Mouse (Mus musculus): ENCODE measurements around the gene Clic5. TPM values are rescaled to one million over a fixed set of nuclear protein-coding genes. Genes with fewer than 3 reads are reported as not detected.

The Clic5 gene
- polyA plus RNA-seq, 1 experiment from 2014 or later: 0.22 TPM

DNA sequence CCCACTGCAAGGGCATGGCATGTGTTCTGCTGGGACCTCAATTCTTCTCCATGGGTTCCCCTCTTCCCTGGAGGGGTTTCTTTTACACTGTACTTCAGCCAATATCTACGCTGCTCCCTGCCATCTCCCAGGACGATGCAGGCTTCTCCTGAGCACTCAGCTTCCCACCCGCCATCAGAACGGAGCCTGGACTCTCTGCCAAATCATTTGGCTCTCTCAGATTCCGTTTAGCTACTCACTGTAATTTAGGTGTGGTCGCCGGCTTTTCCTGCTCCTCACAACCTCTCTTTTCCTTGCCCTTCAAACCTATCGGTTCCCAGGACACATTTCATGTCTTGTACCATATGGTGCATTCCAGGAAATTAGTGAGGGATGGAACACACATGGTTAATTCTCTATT lies 66.3 kb downstream of the Clic5 start:
- TF ChIP-seq CTCF (IDR thresholded peaks at IDR 0.05): no peak
- POLR2A ChIA-PET: no interaction called here
- no peaks in the 10 kb centered on the region for H3K27me3 ChIP-seq
- in situ Hi-C loops (cut with MboI; ENCODE audit: low pct_unique_long_range_greater_than_20kb): loop anchor here (5.0 kb wide), 2 partner anchors 102 to 177 kb away; partner anchors contain the start of gene Enpp5
- DNase-seq (ENCODE audit: low read depth, low spot score): no peak
- CTCF ChIA-PET: interaction anchor here (1.7 kb wide), 1 partner anchor 97 kb away, joined by 7 read pairs; no protein-coding TSS in a partner anchor
- ATAC-seq: no peak

DNA sequence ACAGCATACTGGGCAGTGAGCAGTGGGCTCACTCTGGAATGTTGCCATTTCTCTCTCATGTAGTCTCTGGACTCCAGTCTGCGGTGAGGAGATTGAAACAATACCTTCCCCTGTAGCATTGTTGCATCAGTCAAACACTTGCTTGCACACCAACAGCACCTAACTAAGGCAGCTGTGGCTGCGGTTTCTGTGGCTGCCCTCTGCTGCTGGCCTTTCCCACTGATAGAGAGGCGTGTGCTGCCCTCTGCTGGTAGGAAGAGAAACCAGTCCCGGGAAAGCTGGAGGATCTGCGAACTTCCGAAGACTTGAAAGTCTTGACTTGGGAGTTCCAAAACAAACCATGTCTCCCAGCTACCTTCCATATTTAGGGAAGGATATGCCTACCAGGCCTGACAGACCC lies 68.2 kb downstream of the Clic5 start:
- H3K27me3 ChIP-seq: no peaks in the 10 kb centered on the region
- in situ Hi-C loops (cut with MboI; ENCODE audit: low pct_unique_long_range_greater_than_20kb): loop anchor here (5.0 kb wide), 2 partner anchors 104 to 179 kb away; partner anchors contain the start of gene Enpp5
- TF ChIP-seq CTCF (IDR thresholded peaks at IDR 0.05): peak; percentile 93
- ATAC-seq (no peak), DNase-seq (ENCODE audit: low read depth, low spot score) (peak; percentile 37)
- ChIA-PET CTCF (interaction anchor here (0.7 to 2.1 kb wide), 17 partner anchors 12 to 1021 kb away, joined by 3 to 12 read pairs (median 4); no protein-coding TSS in a partner anchor), POLR2A (no interaction called here)

GRCm38 (mm10) chr17:44259245-44259644 lies 70.9 kb downstream of the Clic5 start:
- in situ Hi-C loops (cut with MboI; ENCODE audit: low pct_unique_long_range_greater_than_20kb): loop anchor here (5.0 kb wide), 2 partner anchors 107 to 182 kb away; partner anchors contain the start of gene Enpp5
- POLR2A ChIA-PET: no interaction called here
- CTCF ChIA-PET: interaction anchor here (1.0 kb wide), 1 partner anchor 98 kb away, joined by 3 read pairs; no protein-coding TSS in a partner anchor
- DNase-seq (ENCODE audit: low read depth, low spot score) (no peak), ATAC-seq (no peak)
- TF ChIP-seq CTCF (IDR thresholded peaks at IDR 0.05): peak; percentile 50
- no peaks in the 10 kb centered on the region for H3K27me3 ChIP-seq

- peak; percentile 17 for DNase-seq (ENCODE audit: low read depth, low spot score)
- in situ Hi-C loops (cut with MboI; ENCODE audit: low pct_unique_long_range_greater_than_20kb): loop anchor here (5.0 to 10.0 kb wide), 5 partner anchors 473 to 1111 kb away; no protein-coding TSS in a partner anchor
- ATAC-seq: no peak
- ChIA-PET CTCF (no interaction called here), POLR2A (no interaction called here)
- H3K27me3 ChIP-seq: no peaks in the 10 kb centered on the region
- TF ChIP-seq CTCF (IDR thresholded peaks at IDR 0.05): peak; percentile 89
These were observed 73.3 kb downstream of the Clic5 start for GRCm38 (mm10) chr17:44261594-44262202.

GRCm38 (mm10) chr17:44270043-44270442 lies 81.7 kb downstream of the Clic5 start:
- no peak for TF ChIP-seq CTCF (IDR thresholded peaks at IDR 0.05)
- ATAC-seq: no peak
- in situ Hi-C loops (cut with MboI; ENCODE audit: low pct_unique_long_range_greater_than_20kb): no loop called here

GRCm38 (mm10) chr17:44271426-44271825 lies 83.0 kb downstream of the Clic5 start:
- in situ Hi-C loops (cut with MboI; ENCODE audit: low pct_unique_long_range_greater_than_20kb): no loop called here
- H3K27me3 ChIP-seq: no peaks in the 10 kb centered on the region
- TF ChIP-seq CTCF (IDR thresholded peaks at IDR 0.05): no peak
- ATAC-seq (no peak), DNase-seq (ENCODE audit: low read depth, low spot score) (no peak)
- CTCF ChIA-PET: interaction anchor here (1.3 kb wide), 1 partner anchor 8 kb away, joined by 3 read pairs; no protein-coding TSS in a partner anchor
- POLR2A ChIA-PET: no interaction called here

More at GRCm38 (mm10) chr17:44270043-44270442, 81.7 kb downstream of the Clic5 start:
- ChIA-PET POLR2A (no interaction called here), CTCF (no interaction called here)
- no peak for DNase-seq (ENCODE audit: low read depth, low spot score)
- no peaks in the 10 kb centered on the region for H3K27me3 ChIP-seq

DNA sequence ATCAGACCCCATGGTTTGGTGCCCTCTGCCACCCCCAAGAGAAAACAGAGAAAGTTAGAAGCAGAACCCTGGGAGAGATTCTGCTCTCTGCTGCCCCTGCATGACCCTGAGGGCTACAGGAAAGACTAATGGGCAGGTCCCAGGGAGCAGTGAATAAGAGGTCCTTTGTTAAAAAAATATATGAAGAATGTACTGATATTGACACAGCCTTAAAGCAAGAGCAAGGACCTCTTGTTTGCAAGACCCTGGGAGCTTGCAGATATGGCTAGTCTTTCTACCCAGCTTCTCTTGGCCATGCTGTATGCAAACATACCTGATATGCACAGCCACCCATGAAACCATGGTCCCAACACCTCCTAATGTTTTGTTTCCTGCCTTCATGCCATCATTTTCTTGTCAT lies 86.4 kb downstream of the Clic5 start:
- CTCF ChIA-PET: no interaction called here
- peaks cover 7% of the 10 kb centered on the region for H3K27me3 ChIP-seq
- DNase-seq (ENCODE audit: low read depth, low spot score): no peak
- ATAC-seq: no peak
- POLR2A ChIA-PET: interaction anchor here (0.7 kb wide), 1 partner anchor 473 kb away, joined by 3 read pairs; no protein-coding TSS in a partner anchor
- in situ Hi-C loops (cut with MboI; ENCODE audit: low pct_unique_long_range_greater_than_20kb): no loop called here
- no peak for TF ChIP-seq CTCF (IDR thresholded peaks at IDR 0.05)

DNA sequence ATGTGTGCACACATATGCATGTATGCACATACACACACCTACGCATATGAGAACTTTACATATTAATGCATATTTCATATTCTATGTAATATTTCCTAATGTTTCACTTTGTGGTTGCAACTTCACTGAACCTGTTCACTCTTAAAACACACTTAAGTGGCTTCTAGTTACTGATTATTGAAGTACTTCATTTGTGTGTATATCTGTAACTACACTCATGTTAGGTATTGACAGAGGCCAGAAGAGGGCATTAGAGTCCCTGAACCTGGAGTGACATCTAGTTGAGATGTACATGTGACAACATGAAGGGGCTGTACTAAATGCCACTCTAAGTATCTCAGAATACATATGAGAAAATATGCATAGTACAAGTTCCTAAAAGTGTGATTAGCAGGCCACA lies 99.9 kb downstream of the Clic5 start:
- no peak for TF ChIP-seq CTCF (IDR thresholded peaks at IDR 0.05)
- ATAC-seq (no peak), DNase-seq (ENCODE audit: low read depth, low spot score) (no peak)
- POLR2A ChIA-PET: no interaction called here
- CTCF ChIA-PET: no interaction called here
- H3K27me3 ChIP-seq: no peaks in the 10 kb centered on the region
- in situ Hi-C loops (cut with MboI; ENCODE audit: low pct_unique_long_range_greater_than_20kb): no loop called here

DNA sequence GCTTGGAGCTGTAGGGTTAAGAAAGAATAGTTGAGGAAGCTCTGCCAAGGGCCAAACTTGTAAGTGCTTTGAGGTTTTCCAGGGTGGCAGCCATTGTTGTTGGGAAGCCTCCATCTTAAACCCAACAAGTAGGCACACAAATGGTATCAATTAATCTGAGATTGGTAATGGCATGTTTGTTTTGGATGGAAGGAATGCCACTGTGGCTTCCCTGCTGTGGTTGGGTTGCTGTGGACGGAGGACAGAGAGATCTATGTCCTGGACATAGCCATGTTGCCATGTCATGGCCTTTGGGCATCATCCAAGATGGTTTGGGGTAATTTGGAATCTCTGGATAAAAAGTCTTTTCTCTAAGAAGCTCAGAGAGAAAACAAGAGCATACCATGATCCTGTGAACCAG lies 108.8 kb downstream of the Clic5 start:
- no peak for TF ChIP-seq CTCF (IDR thresholded peaks at IDR 0.05)
- no peaks in the 10 kb centered on the region for H3K27me3 ChIP-seq
- CTCF ChIA-PET: interaction anchor here (2.5 to 2.8 kb wide), 2 partner anchors 11 to 20 kb away, joined by 6 to 11 read pairs; no protein-coding TSS in a partner anchor
- in situ Hi-C loops (cut with MboI; ENCODE audit: low pct_unique_long_range_greater_than_20kb): no loop called here
- ATAC-seq: no peak
- POLR2A ChIA-PET: no interaction called here
- no peak for DNase-seq (ENCODE audit: low read depth, low spot score)

DNA sequence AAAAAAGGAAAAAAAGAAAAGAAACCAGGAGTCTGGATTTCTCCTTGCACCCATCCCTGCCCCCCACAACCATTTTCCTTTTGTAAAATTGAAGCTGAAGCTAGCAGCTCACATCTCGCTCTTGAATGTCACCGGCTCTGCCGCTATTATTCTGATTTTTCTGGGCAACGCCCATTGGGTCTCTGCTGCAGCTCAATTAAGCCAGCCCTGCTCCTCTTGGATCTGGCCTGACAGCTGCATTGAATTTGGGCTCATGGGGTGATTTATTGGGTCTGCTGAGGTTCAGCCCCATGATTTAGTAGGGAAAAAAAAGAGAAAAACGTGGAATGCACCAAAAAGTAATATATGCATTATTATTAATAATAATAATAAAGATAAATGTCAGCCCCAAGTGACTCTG lies 111.9 kb downstream of the Clic5 start:
- DNase-seq (ENCODE audit: low read depth, low spot score) (no peak), ATAC-seq (no peak)
- CTCF ChIA-PET: interaction anchor here (1.0 to 1.5 kb wide), 3 partner anchors 15 to 36 kb away, joined by 3 to 4 read pairs (median 3); no protein-coding TSS in a partner anchor
- H3K27me3 ChIP-seq: peaks cover 4% of the 10 kb centered on the region
- in situ Hi-C loops (cut with MboI; ENCODE audit: low pct_unique_long_range_greater_than_20kb): no loop called here
- POLR2A ChIA-PET: interaction anchor here (0.7 kb wide), 1 partner anchor 122 kb away, joined by 3 read pairs; no protein-coding TSS in a partner anchor
- TF ChIP-seq CTCF (IDR thresholded peaks at IDR 0.05): no peak

- peaks cover 4% of the 10 kb centered on the region for H3K27me3 ChIP-seq
- in situ Hi-C loops (cut with MboI; ENCODE audit: low pct_unique_long_range_greater_than_20kb): no loop called here
- ChIA-PET CTCF (interaction anchor here (1.0 to 1.5 kb wide), 2 partner anchors 17 to 44 kb away, joined by 3 read pairs; no protein-coding TSS in a partner anchor), POLR2A (no interaction called here)
- TF ChIP-seq CTCF (IDR thresholded peaks at IDR 0.05): no peak
- no peak for ATAC-seq
- DNase-seq (ENCODE audit: low read depth, low spot score): no peak
These were observed 112.3 kb downstream of the Clic5 start for GRCm38 (mm10) chr17:44300723-44301122.
